Mouse (Mus musculus): ENCODE measurements at regions not wholly inside any gene's neighbourhood (a gene's known extent, or its start where the extent isn't known, plus 50 kb on each side); places are given as distances from the start of the nearest gene placed in this dataset.

DNA sequence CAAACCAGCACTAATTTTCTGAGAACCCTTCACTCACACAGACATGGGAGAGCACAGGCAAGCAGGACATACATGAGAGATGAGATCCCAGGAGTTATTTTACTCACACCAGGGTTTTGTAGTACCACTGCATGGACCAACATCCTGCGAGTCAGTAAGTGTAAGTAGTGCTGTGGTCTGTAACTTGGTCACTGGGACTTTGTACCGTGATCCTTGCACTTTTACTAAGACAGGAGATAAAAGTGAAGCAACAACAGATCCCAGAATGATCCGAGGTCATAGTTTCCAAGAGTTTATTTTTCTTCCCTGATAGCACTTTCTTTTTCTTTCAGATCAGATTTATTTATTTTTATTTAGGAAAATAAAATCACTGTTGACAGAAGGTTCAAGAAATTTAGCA, 54.1 kb upstream of the Mtap start:
- no peak for DNase-seq (ENCODE audit: low read depth, low spot score)

DNA sequence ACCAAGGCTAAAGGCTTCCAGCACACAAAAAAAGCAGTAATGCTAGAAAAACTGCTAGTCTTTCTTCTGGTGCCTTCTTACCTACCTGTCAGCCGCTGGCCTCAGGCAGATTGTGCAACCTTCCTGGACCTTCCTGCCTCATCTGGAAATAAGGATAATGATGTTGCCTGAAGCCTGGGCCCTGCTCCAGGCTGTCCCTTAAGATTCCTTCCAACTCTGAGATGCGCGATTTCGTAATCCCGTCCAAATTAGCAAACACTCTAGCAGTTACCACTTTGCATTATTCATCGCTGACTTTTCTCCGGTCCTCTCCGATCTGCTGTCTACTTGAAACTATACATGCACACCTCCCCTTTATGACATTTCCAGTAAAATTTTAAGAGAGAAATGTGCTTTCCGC, 58.4 kb upstream of the Mtap start:
- DNase-seq (ENCODE audit: low read depth, low spot score), result no peak

DNA sequence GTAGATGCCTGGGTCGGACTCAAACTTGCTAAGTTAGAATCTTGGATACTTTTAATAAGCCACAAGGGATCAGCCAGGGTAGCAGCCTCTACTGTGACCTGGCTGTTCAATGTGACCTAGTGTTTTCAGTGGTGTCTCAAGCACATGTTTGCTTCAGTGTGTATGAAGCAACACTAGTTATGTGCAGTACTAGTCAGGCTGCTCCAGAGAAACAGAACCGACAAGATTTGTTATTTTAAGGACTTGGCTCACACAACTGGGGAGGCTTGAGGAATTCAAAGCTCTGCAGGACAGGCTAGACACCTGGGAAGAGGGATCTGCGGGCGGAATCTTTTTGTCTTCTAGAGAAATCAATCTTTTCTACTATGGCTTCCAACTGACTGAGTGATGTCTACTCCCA, 62.2 kb upstream of the Mtap start:
- no peak for DNase-seq (ENCODE audit: low read depth, low spot score)

- no peak for DNase-seq (ENCODE audit: low read depth, low spot score)
These were observed 66.5 kb upstream of the Mtap start for GRCm38 (mm10) chr4:89070430-89070829.

DNA sequence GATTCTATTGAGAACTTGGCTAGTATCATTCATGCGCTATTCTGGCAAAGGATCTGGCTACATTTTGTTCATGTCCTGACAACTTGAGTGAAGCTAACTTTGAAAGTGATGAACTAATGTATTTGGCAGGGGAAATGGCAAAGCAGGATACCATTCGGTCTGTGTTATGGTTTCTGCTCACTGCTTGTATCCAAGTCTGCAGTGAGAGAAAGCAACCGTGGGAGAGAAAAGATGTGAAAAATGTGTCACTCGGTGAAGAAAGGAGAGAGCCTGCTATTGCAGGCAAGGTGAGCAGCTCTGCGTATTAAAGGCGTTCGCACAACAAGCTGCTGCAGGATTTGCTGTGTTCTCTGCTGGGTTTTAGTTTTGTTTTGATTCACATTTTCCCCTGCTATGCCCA, 72.5 kb upstream of the Mtap start:
- no peak for DNase-seq (ENCODE audit: low read depth, low spot score)

GRCm38 (mm10) chr4:89062384-89062783, 74.5 kb upstream of the Mtap start:
- no peak for DNase-seq (ENCODE audit: low read depth, low spot score)

DNA sequence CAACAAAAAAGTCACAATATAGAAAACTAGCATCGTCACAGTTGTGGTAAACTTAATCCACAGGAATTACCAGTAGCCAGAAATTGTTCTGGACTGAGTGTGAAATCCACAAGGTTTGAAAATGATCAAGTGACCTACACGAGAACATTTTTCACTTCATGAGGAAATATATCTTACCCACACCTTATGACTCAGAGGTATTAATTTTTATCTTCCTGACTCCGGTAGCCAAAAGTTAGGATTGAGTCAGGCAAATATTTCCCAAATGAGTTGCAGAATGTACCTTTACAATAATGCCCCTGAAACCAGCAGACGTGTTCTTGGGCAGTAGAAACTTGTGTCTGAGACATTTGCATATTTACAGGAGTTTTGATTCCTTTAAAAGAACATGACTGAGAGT, 75.3 kb upstream of the Mtap start:
- no peak for DNase-seq (ENCODE audit: low read depth, low spot score)

DNA sequence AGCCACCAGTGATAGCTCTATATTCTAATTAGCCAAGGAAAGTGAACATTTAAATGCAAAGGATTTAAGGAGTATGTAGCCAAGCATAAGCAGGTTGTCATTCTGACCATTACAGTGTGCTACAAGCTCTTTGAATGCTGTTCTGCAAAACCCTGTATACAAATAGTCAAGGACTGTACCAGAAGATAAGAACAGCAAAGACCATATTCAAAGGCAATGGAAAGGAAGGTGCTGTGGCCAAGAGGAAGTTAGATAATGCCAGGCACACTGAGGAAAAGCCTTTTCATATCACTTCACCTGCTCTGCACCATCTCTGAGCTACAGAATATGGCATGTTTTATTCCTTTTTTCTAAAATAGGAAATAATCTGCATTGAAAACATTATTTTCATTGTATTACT, 79.3 kb upstream of the Mtap start:
- no peak for DNase-seq (ENCODE audit: low read depth, low spot score)

DNA sequence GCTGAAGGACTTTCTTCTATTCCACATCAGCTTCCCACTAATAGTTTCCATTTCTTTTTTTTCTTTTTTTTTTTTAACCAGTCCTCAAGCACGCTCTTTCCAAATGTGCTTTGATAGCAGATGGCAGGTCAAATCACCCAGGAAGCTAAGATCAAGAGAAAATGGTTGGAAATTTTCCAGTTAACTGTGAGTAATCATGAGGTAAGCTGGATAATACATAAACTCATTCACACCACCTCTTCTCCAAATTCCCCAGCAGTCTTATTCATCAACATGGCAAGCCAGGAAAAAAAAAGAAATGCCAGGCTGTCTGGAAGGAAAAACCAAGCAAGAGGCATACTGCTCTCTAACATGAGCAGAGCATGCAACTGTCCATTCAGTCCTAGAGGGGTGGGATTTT, 79.8 kb upstream of the Mtap start:
- no peak for DNase-seq (ENCODE audit: low read depth, low spot score)

DNA sequence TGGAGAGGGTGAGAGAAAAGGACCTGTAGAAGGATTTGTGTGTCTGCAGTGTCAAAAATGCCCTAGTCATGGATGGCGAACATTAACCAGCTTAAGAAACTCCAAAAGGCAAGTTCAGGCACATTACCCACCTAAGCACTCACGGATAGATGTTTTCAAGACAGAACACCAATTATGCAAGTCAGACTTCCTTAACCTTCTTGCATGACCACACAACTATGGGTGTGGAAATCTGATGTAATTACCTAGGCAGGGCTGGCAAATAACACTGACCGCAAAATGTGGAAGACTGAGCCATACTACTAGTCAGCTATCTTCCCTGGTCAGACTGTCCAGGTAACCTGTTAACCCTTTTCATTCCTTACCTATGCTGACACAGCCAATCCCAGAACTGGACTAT, 81.0 kb upstream of the Mtap start:
- no peak for DNase-seq (ENCODE audit: low read depth, low spot score)

- no peak for DNase-seq (ENCODE audit: low read depth, low spot score)
These were observed 83.3 kb upstream of the Mtap start for GRCm38 (mm10) chr4:89053606-89054005.

DNA sequence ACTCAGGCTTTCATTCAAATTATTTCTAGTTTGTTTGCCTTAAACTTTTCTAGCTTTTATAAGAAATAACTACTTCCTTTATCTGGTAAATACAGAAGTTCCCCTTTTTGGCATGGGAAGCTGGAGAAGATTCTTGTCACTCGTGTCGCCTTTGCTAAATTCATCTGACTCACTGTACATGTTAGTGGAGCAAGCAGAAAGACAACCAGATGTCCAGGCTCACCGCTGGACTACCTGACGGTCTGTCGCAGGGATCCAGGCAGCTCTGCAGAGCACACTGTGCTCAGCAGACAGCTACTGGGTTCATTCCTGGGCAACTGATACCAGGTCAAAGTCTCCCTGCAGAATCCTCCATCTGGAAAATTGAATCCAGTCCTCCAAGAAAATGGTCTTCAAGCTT, 85.0 kb upstream of the Mtap start:
- no peak for DNase-seq (ENCODE audit: low read depth, low spot score)

DNA sequence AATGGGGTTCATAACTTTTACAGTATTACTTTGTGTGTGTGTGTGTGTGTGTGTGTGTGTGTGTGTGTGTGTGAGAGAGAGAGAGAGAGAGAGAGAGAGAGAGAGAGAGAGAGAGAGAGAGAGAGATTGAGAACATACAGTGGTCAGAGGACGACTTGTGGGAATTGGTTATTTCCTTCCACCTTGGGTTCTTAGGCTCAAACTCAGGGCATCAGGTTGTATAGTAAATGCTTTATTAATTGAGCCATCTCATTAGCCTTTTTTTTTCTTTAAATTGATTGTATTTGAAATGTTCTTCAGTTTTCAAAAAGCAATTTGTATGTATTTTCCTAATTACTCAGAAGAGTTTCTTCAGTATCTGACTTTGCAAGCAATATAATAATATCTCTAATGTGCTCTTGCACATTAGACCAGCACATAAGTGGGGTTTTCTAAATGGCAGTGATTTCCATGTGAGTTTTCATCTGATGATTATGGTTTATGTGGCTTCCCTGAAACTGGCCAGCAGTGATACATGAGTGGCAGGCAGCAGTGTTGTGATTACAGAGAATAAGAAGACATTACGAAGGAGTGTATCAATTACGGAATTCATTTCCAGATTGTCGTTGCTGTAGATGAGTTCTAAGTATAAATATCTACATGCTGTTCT, 86.2 kb upstream of the Mtap start:
- no peak for DNase-seq (ENCODE audit: low read depth, low spot score)

DNA sequence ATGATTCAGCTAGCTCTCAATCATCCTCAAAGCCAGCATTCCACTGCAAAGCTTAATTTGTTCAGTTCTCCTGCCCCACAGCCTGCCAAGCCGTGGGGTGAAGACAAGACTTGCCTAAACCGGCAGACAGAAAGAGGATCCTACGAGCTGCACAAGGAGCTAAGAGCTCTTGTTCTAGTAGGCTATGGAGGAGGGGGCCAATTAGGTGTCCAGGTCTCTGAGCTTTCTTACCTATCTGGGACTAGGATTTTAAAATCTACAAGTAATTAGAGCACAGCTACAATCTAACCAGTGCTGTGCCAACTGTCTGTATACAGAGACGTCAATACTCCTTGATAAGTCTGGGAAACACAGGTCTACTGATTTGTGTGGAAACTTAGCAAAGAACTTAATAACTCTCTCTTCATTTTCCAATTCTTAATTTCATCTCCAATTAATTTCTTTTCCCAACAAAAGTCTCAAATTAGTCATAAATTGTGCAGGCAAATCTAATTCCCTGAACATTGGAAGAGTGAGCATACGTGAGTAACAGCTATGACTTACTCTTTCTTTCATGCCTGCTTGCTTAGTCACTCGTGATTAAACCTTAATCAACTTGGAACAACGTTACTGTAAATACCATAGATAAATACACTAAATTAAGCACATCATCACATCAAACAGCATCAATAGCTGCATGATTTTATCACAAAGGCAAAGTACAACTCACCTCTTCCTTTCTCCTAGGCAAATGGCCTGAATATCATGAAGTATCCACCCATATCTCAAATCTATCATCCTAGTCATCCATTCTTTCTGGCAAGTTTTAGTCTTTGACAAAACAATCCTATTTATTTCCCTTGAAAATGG, 87.1 kb upstream of the Mtap start:
- no peak for DNase-seq (ENCODE audit: low read depth, low spot score)

DNA sequence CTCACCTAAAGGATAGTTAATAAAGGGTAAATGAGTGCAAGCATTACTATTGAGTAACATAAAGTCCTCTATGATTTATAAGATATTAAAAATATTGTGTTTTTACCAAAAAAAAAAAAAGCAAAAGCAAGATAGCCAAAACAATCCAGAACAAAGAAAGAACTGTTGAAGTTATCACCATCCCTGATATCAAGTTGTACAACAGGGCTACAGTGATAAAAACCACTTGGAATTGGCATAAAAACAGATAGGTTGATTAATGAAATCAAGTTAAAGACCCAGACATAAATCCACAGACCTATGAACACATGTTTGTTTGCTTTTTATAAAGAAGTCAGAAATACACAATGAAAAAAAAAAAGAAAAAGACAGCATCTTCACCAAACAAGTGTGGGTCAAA, 92.4 kb upstream of the Mtap start:
- no peak for DNase-seq (ENCODE audit: low read depth, low spot score)

DNA sequence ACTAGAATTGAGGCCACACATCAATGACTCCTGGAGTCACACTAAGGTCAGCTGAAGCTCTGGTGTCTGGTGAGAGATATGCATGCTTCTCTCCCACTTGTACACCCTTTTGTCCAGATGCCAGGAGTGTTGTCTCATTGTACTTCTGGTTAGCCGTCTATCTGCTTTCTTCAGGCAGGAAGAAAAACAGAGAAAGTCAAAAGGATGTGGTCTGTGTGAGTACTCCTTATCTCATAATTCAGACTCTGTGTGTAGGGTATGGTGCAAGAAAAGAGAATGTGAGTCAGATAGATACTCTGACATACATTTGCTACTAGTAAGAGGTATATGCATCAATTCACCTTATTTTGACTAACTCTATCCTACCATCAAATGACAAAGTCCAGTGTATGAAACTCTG, 92.9 kb upstream of the Mtap start:
- DNase-seq (ENCODE audit: low read depth, low spot score), result peak; percentile 25

GRCm38 (mm10) chr4:89040856-89041255, 96.1 kb upstream of the Mtap start:
- DNase-seq (ENCODE audit: low read depth, low spot score), result no peak

DNA sequence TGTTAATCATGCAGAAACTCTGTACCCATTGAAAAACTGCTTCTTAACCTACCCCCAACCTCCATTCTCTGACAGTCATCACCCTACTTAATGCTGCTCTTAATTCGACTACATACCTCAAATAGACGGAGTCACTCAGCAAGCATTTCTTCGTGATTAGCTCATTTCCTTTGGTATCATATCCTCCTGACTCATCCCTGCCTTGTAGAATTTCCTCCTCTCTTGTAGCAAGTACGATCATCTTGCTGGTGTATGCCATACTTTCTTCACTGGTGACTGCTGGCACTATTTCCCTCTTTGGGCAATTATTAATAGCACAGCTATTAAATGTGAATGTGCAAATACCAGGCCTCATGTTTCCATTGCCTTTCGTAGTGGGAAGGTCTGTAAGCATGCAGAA, 98.0 kb upstream of the Mtap start:
- no peak for DNase-seq (ENCODE audit: low read depth, low spot score)

GRCm38 (mm10) chr4:89038135-89038534, 98.8 kb upstream of the Mtap start:
- no peak for DNase-seq (ENCODE audit: low read depth, low spot score)

DNA sequence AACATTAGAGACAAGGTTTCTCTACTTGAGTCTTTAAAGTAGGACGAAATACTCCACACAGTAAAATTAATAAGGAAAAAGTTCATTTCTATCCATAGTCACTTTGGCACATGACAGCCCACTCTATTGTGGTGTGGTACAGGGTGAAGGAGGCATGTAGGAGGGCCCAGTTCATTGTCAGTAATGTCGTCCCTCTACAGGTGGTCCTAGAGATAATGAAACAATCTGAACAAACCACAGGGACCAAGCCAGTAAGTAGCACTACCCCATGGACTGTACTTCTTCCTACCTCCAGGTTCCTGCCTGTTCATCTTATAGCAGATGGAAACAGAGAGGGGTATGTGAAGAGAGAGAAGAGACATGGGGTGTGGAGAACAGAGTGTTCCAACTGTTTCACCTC, 102.1 kb upstream of the Mtap start:
- no peak for DNase-seq (ENCODE audit: low read depth, low spot score)

GRCm38 (mm10) chr4:89034299-89034698, 102.6 kb upstream of the Mtap start:
- DNase-seq (ENCODE audit: low read depth, low spot score), result no peak

DNA sequence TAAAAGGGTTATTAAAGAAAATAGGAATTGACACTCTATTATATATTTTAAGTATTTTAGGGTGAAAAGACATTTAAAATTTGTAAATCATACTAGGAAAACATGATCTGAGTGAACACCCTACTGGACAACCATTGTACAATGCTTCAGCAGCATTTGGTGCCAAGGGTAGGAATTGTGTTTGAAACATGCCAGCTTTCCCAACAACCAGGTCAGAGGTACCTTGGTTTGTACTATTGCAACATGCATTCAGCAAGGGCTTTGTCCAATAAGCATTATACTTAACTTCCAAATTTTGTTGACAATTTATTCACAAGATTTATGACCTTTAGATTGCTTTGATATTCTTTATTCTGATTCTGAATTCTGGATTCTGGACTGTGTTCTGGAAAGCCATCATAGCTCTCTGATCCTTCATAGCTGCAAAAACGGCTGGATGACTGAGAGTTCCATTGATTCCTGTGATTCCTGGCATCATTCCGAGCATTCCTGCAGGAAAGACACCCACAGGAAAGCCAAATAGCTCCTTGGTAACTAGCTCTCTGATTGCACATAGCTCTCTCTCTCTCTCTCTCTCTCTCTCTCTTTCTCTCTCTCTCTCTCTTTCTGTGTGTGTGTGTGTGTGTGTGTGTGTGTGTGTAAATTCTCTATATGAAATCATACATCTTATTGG, 124.1 kb upstream of the Mtap start:
- no peak for DNase-seq (ENCODE audit: low read depth, low spot score)

GRCm38 (mm10) chr4:89008561-89008960, 128.4 kb upstream of the Mtap start:
- peak; percentile 64 for DNase-seq (ENCODE audit: low read depth, low spot score)

All from CD4-positive helper T cell, adult 2 months (primary cell).